Mouse (Mus musculus): ENCODE results near the gene Renbp. TPM values are rescaled to one million over a fixed set of nuclear protein-coding genes. Genes with fewer than 3 reads are reported as not detected.
A peak's percentile ranks its signal among the peaks of the same experiment; 100 is the strongest.

Gene Renbp
- polyA plus RNA-seq, 1 experiment from 2014 or later, result 20.3 TPM

DNA sequence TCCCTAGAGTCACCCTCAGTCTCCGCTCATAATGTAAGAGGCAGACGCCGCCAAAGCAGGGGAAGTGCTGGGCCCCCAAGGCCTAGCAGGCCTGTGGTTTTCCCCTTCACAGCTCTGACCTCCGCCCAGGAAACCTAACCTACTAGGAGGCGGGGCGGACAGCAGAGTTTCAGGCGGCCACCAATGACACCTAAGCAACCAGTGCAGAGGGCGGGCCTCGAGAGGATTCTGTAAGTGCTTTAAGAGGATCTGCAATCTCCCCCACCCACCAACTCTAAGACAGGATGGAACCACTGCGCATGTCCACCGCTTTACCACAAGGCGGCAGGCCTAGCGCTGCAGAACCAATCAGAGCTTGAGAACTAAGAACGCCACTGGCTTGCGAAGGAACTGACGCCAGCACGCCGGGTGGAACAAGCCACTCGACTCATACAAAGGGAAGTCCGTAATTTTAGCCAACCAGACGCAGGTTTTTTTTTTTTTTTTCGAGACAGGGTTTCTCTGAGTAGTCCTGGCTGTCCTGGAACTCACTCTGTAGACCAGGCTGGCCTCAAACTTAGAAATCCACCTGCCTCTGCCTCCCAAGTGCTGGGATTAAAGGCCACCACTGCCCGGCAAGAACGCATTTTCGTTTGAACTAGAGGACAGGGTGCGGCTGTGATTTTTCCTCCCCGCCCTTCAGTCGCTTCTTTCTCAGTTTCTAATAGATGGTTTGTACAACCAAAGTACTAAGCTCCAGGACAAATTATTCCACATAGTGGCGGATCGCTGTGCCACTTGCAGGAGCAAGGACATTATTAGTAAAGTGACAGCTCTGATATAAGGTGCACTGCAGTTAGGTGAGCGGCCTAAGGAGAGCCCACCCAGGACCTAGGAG is 15.6 kb downstream of the Renbp start:
- WGBS, result 30% methylated on average over 29 of the region's 31 CpGs
- Histone ChIP-seq H3K4me3 (ENCODE audit: low read depth, low read length) (no peak overlapping the region; the same call in 1 of the 2 replicates), H3K27ac (replicated peaks; ENCODE audit: low read depth, low read length) (peak overlapping the region; percentile 48; the same call in 1 of the 2 replicates), H3K9ac (replicated peaks; ENCODE audit: low read length) (no peak overlapping the region), H3K4me2 (ENCODE audit: low read depth, low read length) (peak overlapping the region; percentile 7; the same call in 1 of the 2 replicates), H3K9me3 (replicated peaks; ENCODE audit: control insufficient read depth, low read length) (no peaks in the 10 kb centered on the region), H3K4me1 (ENCODE audit: control insufficient read depth, insufficient read depth, low read length) (no peaks in the 10 kb centered on the region), H3K27me3 (ENCODE audit: control insufficient read depth, insufficient read depth, low read length) (no peaks in the 10 kb centered on the region), H3K36me3 (replicated peaks; ENCODE audit: control insufficient read depth, insufficient read depth, low read depth, low read length) (no peaks in the 10 kb centered on the region)
- peak; percentile 95 for ATAC-seq (replicated peaks; ENCODE audit: insufficient number of reproducible peaks, low FRiP score, low TSS enrichment, low read depth)
- DNase-seq (ENCODE audit: low spot score), result peak; percentile 90

DNA sequence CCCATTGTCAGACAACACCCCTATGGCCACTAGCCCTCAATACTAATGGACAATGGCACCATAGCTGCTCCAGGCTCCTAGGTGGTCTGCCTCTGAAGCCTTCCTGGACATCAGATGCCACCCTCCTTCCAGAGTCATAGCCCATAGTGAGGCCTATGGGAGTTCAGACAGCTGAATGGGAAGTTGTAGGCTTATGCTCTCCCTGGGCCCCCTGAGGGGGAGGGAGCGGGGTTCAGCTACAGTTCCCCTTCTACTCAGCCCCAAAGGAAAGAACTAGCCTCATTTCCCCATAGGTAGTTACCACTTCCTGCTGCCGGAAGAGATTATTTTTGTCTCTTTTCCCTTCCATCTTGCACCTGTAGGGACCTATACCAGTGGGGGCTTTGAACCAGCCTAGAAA is 19.1 kb downstream of the Renbp start:
- no peak for ATAC-seq (replicated peaks; ENCODE audit: insufficient number of reproducible peaks, low FRiP score, low TSS enrichment, low read depth)
- Histone ChIP-seq H3K36me3 (replicated peaks; ENCODE audit: control insufficient read depth, insufficient read depth, low read depth, low read length) (no peaks in the 10 kb centered on the region), H3K9ac (replicated peaks; ENCODE audit: low read length) (no peak overlapping the region), H3K4me3 (ENCODE audit: low read depth, low read length) (no peak overlapping the region), H3K27me3 (ENCODE audit: control insufficient read depth, insufficient read depth, low read length) (no peaks in the 10 kb centered on the region), H3K27ac (replicated peaks; ENCODE audit: low read depth, low read length) (no peak overlapping the region), H3K4me2 (ENCODE audit: low read depth, low read length) (no peak overlapping the region), H3K9me3 (replicated peaks; ENCODE audit: control insufficient read depth, low read length) (no peaks in the 10 kb centered on the region), H3K4me1 (ENCODE audit: control insufficient read depth, insufficient read depth, low read length) (no peaks in the 10 kb centered on the region)
- whole genome bisulfite sequencing, result 84% methylated on average over 2 of the region's 2 CpGs
- DNase-seq (ENCODE audit: low spot score), result no peak

DNA sequence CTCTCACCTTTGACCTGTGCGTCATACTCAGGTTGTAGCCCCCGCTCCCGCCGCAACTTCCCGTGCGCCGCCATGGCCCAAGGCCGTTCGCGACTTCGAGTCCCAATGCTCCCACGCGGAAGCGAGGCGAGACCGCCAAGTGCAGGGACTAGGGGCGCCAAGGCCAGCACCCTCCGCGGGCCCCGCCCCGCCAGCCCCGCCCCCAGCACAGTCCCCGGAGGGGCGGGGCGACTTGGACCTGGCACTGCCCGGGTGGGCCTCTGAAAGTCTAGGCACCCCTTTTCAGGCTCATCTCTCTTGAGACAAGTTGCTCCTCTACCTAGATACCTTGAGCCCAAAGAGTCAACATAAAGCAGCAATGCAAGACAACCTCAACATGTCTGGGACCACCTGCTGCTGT is 19.5 kb downstream of the Renbp start:
- Histone ChIP-seq H3K27me3 (ENCODE audit: control insufficient read depth, insufficient read depth, low read length) (no peaks in the 10 kb centered on the region), H3K36me3 (replicated peaks; ENCODE audit: control insufficient read depth, insufficient read depth, low read depth, low read length) (no peaks in the 10 kb centered on the region), H3K9me3 (replicated peaks; ENCODE audit: control insufficient read depth, low read length) (no peaks in the 10 kb centered on the region), H3K4me3 (ENCODE audit: low read depth, low read length) (no peak overlapping the region), H3K27ac (replicated peaks; ENCODE audit: low read depth, low read length) (no peak overlapping the region), H3K4me1 (ENCODE audit: control insufficient read depth, insufficient read depth, low read length) (no peaks in the 10 kb centered on the region), H3K9ac (replicated peaks; ENCODE audit: low read length) (0 out of 2 replicates have a peak overlapping the region, but pooled peaks have one; percentile 22), H3K4me2 (ENCODE audit: low read depth, low read length) (peak overlapping the region; percentile 34)
- WGBS, result 10% methylated on average over 20 of the region's 26 CpGs
- DNase-seq (ENCODE audit: low spot score), result no peak
- ATAC-seq (replicated peaks; ENCODE audit: insufficient number of reproducible peaks, low FRiP score, low TSS enrichment, low read depth), result no peak

DNA sequence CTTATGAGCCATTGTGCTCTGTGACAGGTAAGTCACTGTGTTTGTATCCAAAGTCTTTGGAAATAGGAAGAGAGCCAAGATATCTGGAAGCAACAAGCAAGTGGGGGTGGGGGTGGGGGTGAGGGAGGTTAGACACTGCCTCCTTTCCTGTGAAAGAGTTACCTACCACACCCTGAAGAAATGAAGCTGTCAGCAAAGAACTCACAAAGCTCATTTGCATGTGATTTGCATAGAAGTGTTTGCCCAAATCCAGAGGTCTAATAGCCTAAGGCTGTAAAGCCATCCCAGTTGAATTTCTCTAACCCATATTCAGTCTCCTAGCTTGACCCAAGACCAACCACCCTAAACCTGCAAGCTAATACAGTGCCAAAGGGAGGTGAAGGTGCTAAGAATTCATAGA is 20.2 kb downstream of the Renbp start:
- Histone ChIP-seq H3K27me3 (ENCODE audit: control insufficient read depth, insufficient read depth, low read length) (no peaks in the 10 kb centered on the region), H3K4me1 (ENCODE audit: control insufficient read depth, insufficient read depth, low read length) (no peaks in the 10 kb centered on the region), H3K9ac (replicated peaks; ENCODE audit: low read length) (no peak overlapping the region), H3K4me3 (ENCODE audit: low read depth, low read length) (no peak overlapping the region), H3K27ac (replicated peaks; ENCODE audit: low read depth, low read length) (no peak overlapping the region), H3K9me3 (replicated peaks; ENCODE audit: control insufficient read depth, low read length) (no peaks in the 10 kb centered on the region), H3K36me3 (replicated peaks; ENCODE audit: control insufficient read depth, insufficient read depth, low read depth, low read length) (no peaks in the 10 kb centered on the region), H3K4me2 (ENCODE audit: low read depth, low read length) (no peak overlapping the region)
- ATAC-seq (replicated peaks; ENCODE audit: insufficient number of reproducible peaks, low FRiP score, low TSS enrichment, low read depth) (no peak), DNase-seq (ENCODE audit: low spot score) (no peak)

DNA sequence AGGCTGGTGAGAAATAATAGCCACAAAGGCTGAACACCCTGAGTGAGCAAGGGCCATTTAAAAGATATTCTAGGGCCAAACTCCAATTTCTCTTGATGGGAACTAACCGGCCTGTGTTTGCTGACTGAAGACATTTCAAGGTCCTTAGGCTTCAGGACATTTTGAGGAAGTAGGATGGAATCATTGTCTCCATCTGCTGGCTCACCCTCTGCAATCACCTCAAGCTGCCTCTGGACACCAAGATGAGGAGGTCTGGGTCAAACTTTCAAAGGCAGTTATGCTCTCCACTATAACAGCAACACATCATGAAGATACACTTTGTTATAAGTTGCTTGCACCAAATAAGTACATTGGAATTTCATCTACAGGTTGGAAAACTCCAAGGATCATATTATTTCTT is 20.6 kb downstream of the Renbp start:
- Histone ChIP-seq H3K36me3 (replicated peaks; ENCODE audit: control insufficient read depth, insufficient read depth, low read depth, low read length) (no peaks in the 10 kb centered on the region), H3K27ac (replicated peaks; ENCODE audit: low read depth, low read length) (no peak overlapping the region), H3K9ac (replicated peaks; ENCODE audit: low read length) (no peak overlapping the region), H3K4me1 (ENCODE audit: control insufficient read depth, insufficient read depth, low read length) (no peaks in the 10 kb centered on the region), H3K4me2 (ENCODE audit: low read depth, low read length) (no peak overlapping the region), H3K9me3 (replicated peaks; ENCODE audit: control insufficient read depth, low read length) (no peaks in the 10 kb centered on the region), H3K27me3 (ENCODE audit: control insufficient read depth, insufficient read depth, low read length) (no peaks in the 10 kb centered on the region), H3K4me3 (ENCODE audit: low read depth, low read length) (no peak overlapping the region)
- no peak for ATAC-seq (replicated peaks; ENCODE audit: insufficient number of reproducible peaks, low FRiP score, low TSS enrichment, low read depth)
- WGBS, result 75% methylated on average over 1 of the region's 1 CpGs
- no peak for DNase-seq (ENCODE audit: low spot score)

DNA sequence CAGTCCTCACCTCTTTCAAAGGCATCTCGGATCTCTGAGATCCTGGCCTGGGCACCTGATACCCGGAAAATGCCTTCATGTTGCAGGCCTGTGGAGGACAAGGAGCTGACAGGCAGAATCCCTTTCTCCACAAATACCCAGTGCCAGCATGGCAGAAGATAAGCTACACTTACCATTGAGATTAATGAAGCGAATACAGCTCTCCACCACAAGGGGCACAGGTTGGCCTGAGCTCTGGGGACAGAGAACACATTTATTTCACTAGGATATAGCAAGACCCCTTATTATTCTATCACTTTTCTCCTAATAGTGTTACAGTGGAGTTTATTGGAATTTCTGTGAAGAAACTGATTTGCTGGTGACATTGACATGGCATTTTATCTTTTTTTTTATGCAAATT is 32.7 kb downstream of the Renbp start:
- WGBS, result 80% methylated on average over 3 of the region's 3 CpGs
- H3K4me2 ChIP-seq (ENCODE audit: low read depth, low read length), result no peak overlapping the region
- DNase-seq (ENCODE audit: low spot score) (no peak), ATAC-seq (replicated peaks; ENCODE audit: insufficient number of reproducible peaks, low FRiP score, low TSS enrichment, low read depth) (no peak)
- no peaks in the 10 kb centered on the region for H3K9me3 ChIP-seq (replicated peaks; ENCODE audit: control insufficient read depth, low read length)
- no peak overlapping the region for H3K27ac ChIP-seq (replicated peaks; ENCODE audit: low read depth, low read length)
- no peaks in the 10 kb centered on the region for H3K4me1 ChIP-seq (ENCODE audit: control insufficient read depth, insufficient read depth, low read length)
- no peaks in the 10 kb centered on the region for H3K36me3 ChIP-seq (replicated peaks; ENCODE audit: control insufficient read depth, insufficient read depth, low read depth, low read length)
- no peaks in the 10 kb centered on the region for H3K27me3 ChIP-seq (ENCODE audit: control insufficient read depth, insufficient read depth, low read length)
- H3K9ac ChIP-seq (replicated peaks; ENCODE audit: low read length), result no peak overlapping the region
- no peak overlapping the region for H3K4me3 ChIP-seq (ENCODE audit: low read depth, low read length)

DNA sequence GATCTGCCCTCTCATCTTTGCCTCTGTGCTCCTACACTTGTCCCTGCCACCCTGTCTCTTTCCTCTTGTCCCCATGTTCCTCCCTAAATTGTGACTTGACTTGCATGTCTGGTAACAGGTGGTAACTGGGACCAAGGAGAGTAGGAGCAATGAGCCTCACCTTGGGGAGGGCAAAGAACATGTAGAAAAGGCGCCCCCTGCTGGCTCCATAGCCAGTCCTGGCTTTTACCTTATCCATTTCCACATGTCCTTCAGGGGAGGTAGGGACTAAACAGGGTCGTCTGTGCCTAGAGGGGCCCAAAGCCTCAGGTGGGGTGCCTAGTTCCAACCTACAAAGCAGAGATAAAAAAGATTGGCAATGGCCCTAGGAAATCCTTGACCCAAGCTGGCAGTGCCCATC is 34.9 kb downstream of the Renbp start, which contains the start of gene L1cam:
L1cam (minus strand) TSS at position 387 of the 400 bp plus-strand sequence.
- H3K4me1 ChIP-seq (ENCODE audit: control insufficient read depth, insufficient read depth, low read length), result no peaks in the 10 kb centered on the region
- DNase-seq (ENCODE audit: low spot score), result peak; percentile 52
- 13% methylated on average over 2 of the region's 2 CpGs for WGBS
- no peaks in the 10 kb centered on the region for H3K27me3 ChIP-seq (ENCODE audit: control insufficient read depth, insufficient read depth, low read length)
- H3K36me3 ChIP-seq (replicated peaks; ENCODE audit: control insufficient read depth, insufficient read depth, low read depth, low read length), result no peaks in the 10 kb centered on the region
- H3K4me3 ChIP-seq (ENCODE audit: low read depth, low read length), result no peak within 1 kb of the TSS
- no peak within 1 kb of the TSS for H3K9ac ChIP-seq (replicated peaks; ENCODE audit: low read length)
- ATAC-seq (replicated peaks; ENCODE audit: insufficient number of reproducible peaks, low FRiP score, low TSS enrichment, low read depth), result no peak
- no peak within 1 kb of the TSS for H3K27ac ChIP-seq (replicated peaks; ENCODE audit: low read depth, low read length)
- H3K9me3 ChIP-seq (replicated peaks; ENCODE audit: control insufficient read depth, low read length), result no peaks in the 10 kb centered on the region
- no peak within 1 kb of the TSS for H3K4me2 ChIP-seq (ENCODE audit: low read depth, low read length)

DNA sequence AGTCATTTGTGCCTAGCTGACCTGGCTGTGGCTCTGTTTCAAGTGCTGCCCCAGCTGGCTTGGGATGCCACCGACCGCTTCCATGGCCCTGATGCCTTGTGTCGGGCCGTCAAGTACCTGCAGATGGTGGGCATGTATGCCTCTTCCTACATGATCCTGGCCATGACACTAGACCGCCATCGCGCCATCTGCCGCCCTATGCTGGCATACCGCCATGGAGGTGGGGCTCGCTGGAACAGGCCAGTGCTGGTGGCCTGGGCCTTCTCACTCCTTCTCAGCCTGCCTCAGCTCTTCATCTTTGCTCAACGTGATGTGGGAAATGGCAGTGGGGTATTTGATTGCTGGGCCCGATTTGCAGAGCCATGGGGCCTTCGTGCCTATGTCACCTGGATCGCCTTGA is 37.8 kb downstream of the Renbp start:
- WGBS, result 86% methylated on average over 14 of the region's 14 CpGs
- H3K9ac ChIP-seq (replicated peaks; ENCODE audit: low read length), result no peak overlapping the region

More for the DNA sequence above, 37.8 kb downstream of the Renbp start:
- DNase-seq (ENCODE audit: low spot score), result no peak
- H3K9me3 ChIP-seq (replicated peaks; ENCODE audit: control insufficient read depth, low read length), result no peaks in the 10 kb centered on the region
- no peak overlapping the region for H3K4me2 ChIP-seq (ENCODE audit: low read depth, low read length)
- no peak overlapping the region for H3K4me3 ChIP-seq (ENCODE audit: low read depth, low read length)
- no peak overlapping the region for H3K27ac ChIP-seq (replicated peaks; ENCODE audit: low read depth, low read length)
- no peaks in the 10 kb centered on the region for H3K27me3 ChIP-seq (ENCODE audit: control insufficient read depth, insufficient read depth, low read length)
- H3K36me3 ChIP-seq (replicated peaks; ENCODE audit: control insufficient read depth, insufficient read depth, low read depth, low read length), result no peaks in the 10 kb centered on the region
- ATAC-seq (replicated peaks; ENCODE audit: insufficient number of reproducible peaks, low FRiP score, low TSS enrichment, low read depth), result no peak
- H3K4me1 ChIP-seq (ENCODE audit: control insufficient read depth, insufficient read depth, low read length), result no peaks in the 10 kb centered on the region

Measured in embryonic facial prominence, embryonic 11.5 days (tissue).